24 mouse cellular contexts compared by ENCODE assay signal in genomic region chr13:28730059-28730580, GRCm38 (mm10).
DNase-seq lines count a peak whose midpoint lies in the region; ATAC-seq and TF ChIP-seq lines count a peak whose summit lies in the region.
"Had no signal": no experiment of that assay in that cellular context is flagged by ENCODE, and none has a peak within 500 bp of the region (broad histone marks: within the 10 kb centered on the region; RNA-seq: fewer than 3 reads in every experiment).

No protein-coding gene starts in this region.

- no peak overlapping the region for H3ac ChIP-seq in C2C12 (ENCODE audit: control insufficient read depth, insufficient read length, low read depth)

- DNase-seq in 3134 (ENCODE audit: extremely low read depth, insufficient read length, low spot score) (peak; percentile 37), NIH3T3 (ENCODE audit: low read depth) (peak; percentile 30)
- DNase-seq in limb, embryonic 14.5 days (ENCODE audit: low spot score): peak; percentile 49
- no peak for DNase-seq in spleen, adult 12 weeks (ENCODE audit: low spot score)
- DNase-seq in thymus, postnatal 10 days (ENCODE audit: low spot score in 2 of 2): no peak
- no peak for DNase-seq in midbrain, embryonic 10.5 days (ENCODE audit: low spot score)
- DNase-seq: adrenal gland, postnatal 10 days; B cell, adult 2 months; cerebellum, adult 11-12 months; cerebellum, adult 9-10 months; cerebellum, postnatal 36 days; gastrocnemius, postnatal 10 days; heart, adult 18-20 months; heart, postnatal 14 days had no signal

- H3K27me3 ChIP-seq in C2C12 (ENCODE audit: control insufficient read depth, insufficient read depth, insufficient read length): no peaks in the 10 kb centered on the region
- no peaks in the 10 kb centered on the region for H3K27me3 ChIP-seq in limb, embryonic 14.5 days (ENCODE audit: control insufficient read depth, insufficient read depth, low read length)
- no peaks in the 10 kb centered on the region for H3K27me3 ChIP-seq in midbrain, embryonic 10.5 days (ENCODE audit: low read depth, poor library complexity, severe bottlenecking)
- H3K27me3 ChIP-seq: embryonic facial prominence, embryonic 15.5 days; forebrain, embryonic 12.5 days; heart, embryonic 15.5 days; hindbrain, embryonic 15.5 days had no signal

- no peak overlapping the region for H3K9ac ChIP-seq in limb, embryonic 14.5 days (ENCODE audit: low read depth, low read length, severe bottlenecking)
- H3K9ac ChIP-seq: embryonic facial prominence, embryonic 15.5 days; forebrain, embryonic 12.5 days; heart, embryonic 15.5 days; hindbrain, embryonic 15.5 days had no signal

- no peaks in the 10 kb centered on the region for H3K36me3 ChIP-seq in C2C12 (ENCODE audit: control insufficient read depth, insufficient read depth)
- H3K36me3 ChIP-seq in limb, embryonic 14.5 days (ENCODE audit: control insufficient read depth, insufficient read depth, low read length): no peaks in the 10 kb centered on the region
- H3K36me3 ChIP-seq in midbrain, embryonic 10.5 days: peaks cover 3% of the 10 kb centered on the region
- H3K36me3 ChIP-seq: embryonic facial prominence, embryonic 15.5 days; forebrain, embryonic 12.5 days; heart, embryonic 15.5 days; hindbrain, embryonic 10.5 days; hindbrain, embryonic 15.5 days had no signal

- peaks cover 15% of the 10 kb centered on the region for H3K79me2 ChIP-seq in C2C12 (ENCODE audit: control insufficient read depth, insufficient read depth)

- H3K9me3 ChIP-seq in limb, embryonic 14.5 days (ENCODE audit: control insufficient read depth, low read length): no peaks in the 10 kb centered on the region
- H3K9me3 ChIP-seq in midbrain, embryonic 10.5 days (replicated peaks): no peaks in the 10 kb centered on the region
- H3K9me3 ChIP-seq: embryonic facial prominence, embryonic 15.5 days; forebrain, embryonic 12.5 days; heart, embryonic 15.5 days; hindbrain, embryonic 10.5 days; hindbrain, embryonic 15.5 days had no signal

- TF ChIP-seq POLR2A in limb, embryonic 14.5 days (IDR thresholded peaks at IDR 0.05; ENCODE audit: borderline replicate concordance, extremely low read depth, insufficient read depth, insufficient read length): no peak

- no peak for TF ChIP-seq CTCF in C2C12 (IDR thresholded peaks at IDR 0.05; ENCODE audit: control insufficient read depth, insufficient read depth, insufficient read length)

- peaks cover 2% of the 10 kb centered on the region for H3K79me3 ChIP-seq in C2C12 (ENCODE audit: low read depth)

- 0 out of 2 replicates have a peak, but pooled peaks have one; percentile 3 for ATAC-seq in limb, embryonic 14.5 days (ENCODE audit: low FRiP score, low read depth)
- ATAC-seq: forebrain, embryonic 16.5 days; inflammation-experienced regulatory T-cells, adult 6 months; intestine, postnatal 0 days had no signal

- H3K27ac ChIP-seq in limb, embryonic 14.5 days (replicated peaks; ENCODE audit: low read depth, low read length): 0 out of 2 replicates have a peak overlapping the region, but pooled peaks have one; percentile 4
- no peak overlapping the region for H3K27ac ChIP-seq in midbrain, embryonic 10.5 days (replicated peaks)
- H3K27ac ChIP-seq: embryonic facial prominence, embryonic 15.5 days; forebrain, embryonic 12.5 days; heart, embryonic 15.5 days; hindbrain, embryonic 10.5 days; hindbrain, embryonic 15.5 days had no signal

- H3K4me2 ChIP-seq in limb, embryonic 14.5 days (replicated peaks; ENCODE audit: low read depth, low read length, severe bottlenecking): no peak overlapping the region
- H3K4me2 ChIP-seq: embryonic facial prominence, embryonic 15.5 days; forebrain, embryonic 12.5 days; heart, embryonic 11.5 days; heart, embryonic 15.5 days; hindbrain, embryonic 15.5 days had no signal

- 34% methylated on average over 8 of the region's 8 CpGs for WGBS in limb, embryonic 14.5 days
- 95% methylated on average over 8 of the region's 8 CpGs for WGBS in midbrain, embryonic 10.5 days

- no peak overlapping the region for H3K4me3 ChIP-seq in C2C12 (ENCODE audit: insufficient read depth, poor library complexity, severe bottlenecking)
- no peak overlapping the region for H3K4me3 ChIP-seq in limb, embryonic 14.5 days (replicated peaks; ENCODE audit: low read length)
- no peak overlapping the region for H3K4me3 ChIP-seq in midbrain, embryonic 10.5 days
- H3K4me3 ChIP-seq: embryonic facial prominence, embryonic 15.5 days; forebrain, embryonic 12.5 days; heart, embryonic 15.5 days; hindbrain, embryonic 10.5 days; hindbrain, embryonic 15.5 days had no signal

- H3K4me1 ChIP-seq in limb, embryonic 14.5 days (ENCODE audit: control insufficient read depth, insufficient read depth, low read length): peaks cover 28% of the 10 kb centered on the region
- 0 out of 2 replicates have a peak, but pooled peaks cover 6% of the 10 kb centered on the region for H3K4me1 ChIP-seq in midbrain, embryonic 10.5 days
- H3K4me1 ChIP-seq: embryonic facial prominence, embryonic 15.5 days; heart, embryonic 15.5 days; hindbrain, embryonic 10.5 days; hindbrain, embryonic 15.5 days had no signal

TF ChIP-seq in C2C12, 6 proteins besides CTCF, POLR2A, EP300 and RAD21:
- peak; percentile 35 for TF ChIP-seq USF1 (IDR thresholded peaks at IDR 0.05; ENCODE audit: low read depth)
- peak; percentile 30 for TF ChIP-seq MYOD1 (IDR thresholded peaks at IDR 0.05; ENCODE audit: control insufficient read depth, insufficient read length, low read depth)
- TF ChIP-seq MYOG (IDR thresholded peaks at IDR 0.05; ENCODE audit: control insufficient read depth, extremely low read depth, insufficient read length): no peak

Comparison
In these comparisons a context has a peak if more than half of its experiments do, and no peak if none do; other contexts are left out.
1. DNase-seq: peak in 3134 (single experiment), NIH3T3 (single experiment) and limb, embryonic 14.5 days (single experiment); none in spleen, adult 12 weeks (single experiment), thymus, postnatal 10 days (0 of 2) and midbrain, embryonic 10.5 days (single experiment).